Mouse (Mus musculus): Measurements from ENCODE around the gene Eva1c.
A peak's percentile ranks its signal among the peaks of the same experiment; 100 is the strongest.
"Not testable (repeated sequence)": the region's sequence is repeated elsewhere in the genome, so short reads cannot be mapped to it uniquely, and the experiment has no call there.

The Eva1c gene

DNA sequence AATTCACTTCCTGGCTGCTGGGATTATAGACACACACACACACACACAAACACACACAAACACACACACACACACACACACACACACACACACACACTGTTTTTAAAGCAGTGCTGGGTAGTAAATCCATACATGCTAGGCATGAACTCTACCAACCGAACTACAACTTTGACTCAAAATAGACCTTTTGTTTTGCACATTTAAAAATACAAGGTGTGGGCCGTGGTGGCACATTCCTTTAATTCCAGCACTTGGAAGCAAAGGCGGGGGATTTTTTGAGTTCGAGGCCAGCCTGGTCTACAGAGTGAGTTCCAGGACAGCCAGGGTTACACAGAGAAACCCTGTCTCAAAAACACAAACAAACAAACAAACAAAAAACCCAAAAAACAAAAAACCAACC lies 2.5 kb upstream of the Eva1c start:
- DNase-seq (ENCODE audit: low read depth, low spot score), result not testable (repeated sequence)

DNA sequence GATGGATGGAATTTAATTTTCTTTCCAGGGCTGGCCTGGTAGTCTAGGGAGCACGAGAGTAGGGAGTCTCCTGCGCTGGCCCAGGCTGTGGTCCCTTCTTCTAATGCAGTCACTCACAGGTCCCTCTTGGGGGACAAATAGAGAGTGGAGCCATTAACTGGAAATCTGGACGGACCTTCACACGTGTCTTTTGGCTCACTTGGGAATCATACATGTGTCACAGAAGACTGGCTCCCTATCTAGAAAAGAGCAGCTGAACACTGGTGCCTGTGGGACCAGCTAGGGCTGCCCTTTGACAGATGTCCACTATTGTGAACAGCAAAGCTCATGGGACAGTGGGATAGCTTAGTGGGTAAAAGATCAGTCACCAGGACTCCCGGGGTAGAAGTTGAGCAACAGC lies 478 bp upstream of the Eva1c start:
- DNase-seq (ENCODE audit: low read depth, low spot score), result no peak

DNA sequence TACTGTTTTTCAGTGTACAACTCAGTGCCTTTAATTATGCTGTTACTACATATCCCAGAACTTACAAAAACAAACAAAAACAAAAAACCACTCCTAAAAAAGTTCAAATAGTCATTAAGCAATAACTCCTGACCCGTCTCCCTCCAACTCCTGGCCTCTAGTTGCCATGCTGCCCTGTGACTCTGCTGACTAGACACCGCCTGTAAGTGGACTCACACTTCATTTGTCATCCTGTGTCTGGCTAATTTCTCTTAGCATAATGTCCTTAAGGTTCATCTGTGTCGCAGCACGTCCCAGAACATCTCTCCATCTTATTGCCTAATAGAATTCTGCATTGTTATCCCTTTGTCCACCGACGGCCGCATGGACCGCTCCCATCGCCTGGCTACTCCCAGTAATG lies 979 bp downstream of the Eva1c start:
- no peak for DNase-seq (ENCODE audit: low read depth, low spot score)

DNA sequence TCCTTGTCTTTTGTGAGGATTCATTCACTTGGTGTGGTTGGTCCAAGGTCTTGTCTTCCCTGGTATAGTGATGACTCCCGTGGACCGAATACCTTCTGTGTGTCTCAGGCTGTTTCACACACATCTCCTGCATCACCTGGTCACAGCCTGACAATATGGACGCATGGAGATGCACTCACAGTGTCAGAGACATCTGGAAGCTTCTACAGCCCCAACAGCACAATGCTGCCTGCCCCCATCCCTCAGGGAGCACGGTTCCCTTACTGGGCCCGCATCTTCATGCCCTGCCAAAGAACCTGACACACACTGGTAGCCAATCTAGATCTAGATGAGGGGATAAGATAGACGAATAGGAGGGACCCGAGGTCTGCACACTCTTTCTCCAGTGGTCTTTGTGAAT lies 2.6 kb downstream of the Eva1c start:
- no peak for DNase-seq (ENCODE audit: low read depth, low spot score)

DNA sequence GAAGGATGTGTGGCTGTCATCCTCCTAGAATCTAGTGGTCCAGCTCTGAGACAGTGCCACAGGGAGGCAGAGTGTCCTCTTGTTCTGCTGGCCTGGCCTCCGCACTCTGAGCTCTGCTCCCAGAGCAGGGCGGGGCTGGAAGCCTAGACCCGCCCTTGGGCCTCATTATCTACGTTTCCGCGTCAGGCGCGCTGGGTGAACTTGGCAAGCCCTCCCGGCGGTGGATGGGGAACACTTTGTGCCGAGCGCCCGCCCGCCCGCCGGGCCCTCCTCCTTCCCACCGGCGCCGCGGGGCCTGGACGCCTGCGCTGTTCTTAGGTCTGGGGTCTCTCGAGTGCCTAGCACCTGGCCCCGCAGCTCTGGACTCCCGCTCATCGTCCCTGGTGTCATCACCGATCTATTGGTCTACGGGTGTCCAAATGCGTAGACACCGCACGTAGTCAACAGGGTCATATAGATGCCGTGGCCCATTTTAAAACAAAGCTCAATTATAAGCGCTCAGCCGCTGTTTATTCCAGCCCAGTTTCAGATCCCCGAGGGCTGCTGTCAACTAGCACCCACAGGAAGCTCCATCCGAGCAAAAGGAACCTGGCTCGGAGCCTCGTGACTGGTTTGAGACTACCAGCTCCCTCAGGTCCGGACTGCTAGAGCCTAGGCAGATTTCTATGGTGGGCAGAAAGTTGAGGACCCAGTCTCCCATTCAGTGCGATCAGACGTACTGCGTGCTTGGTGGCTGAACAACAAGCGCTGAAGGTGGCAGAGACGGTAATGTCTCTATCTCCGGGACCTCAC lies 3.6 kb downstream of the Eva1c start:
- DNase-seq (ENCODE audit: low read depth, low spot score), result peak; percentile 96

DNA sequence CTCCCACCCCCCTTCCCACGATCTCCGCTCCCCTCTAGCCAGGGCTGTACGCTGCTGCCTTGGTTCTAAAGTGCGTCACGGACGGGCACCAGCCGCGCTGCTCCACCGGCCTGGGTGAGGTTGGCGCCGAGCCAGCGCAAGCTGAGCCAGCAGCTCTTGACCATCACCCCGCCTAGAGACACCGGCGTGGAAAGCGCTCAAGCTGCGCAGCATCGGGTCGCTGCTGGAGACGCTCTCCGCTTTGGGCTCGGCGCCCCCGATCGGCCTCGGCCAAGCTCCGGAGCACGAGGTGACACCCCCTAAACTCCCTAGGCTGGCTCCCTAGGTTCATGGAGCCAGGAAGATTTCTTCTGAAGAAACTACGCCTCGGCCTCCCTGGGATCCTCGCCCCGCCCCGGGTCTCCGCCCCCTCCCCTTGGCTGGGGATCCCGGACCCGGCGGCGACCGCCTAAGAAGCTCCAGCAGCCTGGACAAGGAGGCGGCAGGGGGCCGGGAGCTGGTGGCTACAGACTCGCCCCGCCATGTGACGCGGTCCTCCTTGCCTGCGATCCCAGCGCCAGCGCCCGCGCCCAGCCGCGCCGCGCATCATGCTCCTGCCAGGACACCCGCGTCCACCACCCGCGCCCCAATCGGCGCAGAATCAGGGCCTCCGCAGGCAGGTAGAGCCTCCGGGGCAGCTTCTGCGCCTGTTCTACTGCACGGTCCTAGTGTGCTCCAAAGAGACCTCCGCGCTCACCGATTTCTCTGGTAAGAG lies 4.3 kb downstream of the Eva1c start:
- DNase-seq (ENCODE audit: low read depth, low spot score), result peak; percentile 89

DNA sequence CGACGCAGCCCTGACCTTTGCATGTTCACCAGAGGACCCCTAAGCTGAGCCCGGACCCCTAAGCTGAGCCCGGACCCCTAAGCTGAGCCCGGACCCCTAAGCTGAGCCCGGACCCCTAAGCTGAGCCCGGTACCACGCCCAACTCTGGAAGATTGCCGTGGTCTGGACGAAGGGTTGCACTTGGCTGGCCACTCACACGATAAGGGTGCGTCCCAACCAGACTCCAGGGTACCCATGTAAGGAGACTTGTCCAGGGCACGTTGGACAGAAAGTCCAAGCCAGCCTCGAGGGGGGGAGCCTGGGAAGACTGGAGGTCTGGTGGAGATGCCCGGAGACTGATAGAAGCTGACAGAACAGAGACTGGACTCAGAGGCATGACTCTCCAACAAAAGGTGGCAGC lies 5.2 kb downstream of the Eva1c start:
- DNase-seq (ENCODE audit: low read depth, low spot score), result no peak

DNA sequence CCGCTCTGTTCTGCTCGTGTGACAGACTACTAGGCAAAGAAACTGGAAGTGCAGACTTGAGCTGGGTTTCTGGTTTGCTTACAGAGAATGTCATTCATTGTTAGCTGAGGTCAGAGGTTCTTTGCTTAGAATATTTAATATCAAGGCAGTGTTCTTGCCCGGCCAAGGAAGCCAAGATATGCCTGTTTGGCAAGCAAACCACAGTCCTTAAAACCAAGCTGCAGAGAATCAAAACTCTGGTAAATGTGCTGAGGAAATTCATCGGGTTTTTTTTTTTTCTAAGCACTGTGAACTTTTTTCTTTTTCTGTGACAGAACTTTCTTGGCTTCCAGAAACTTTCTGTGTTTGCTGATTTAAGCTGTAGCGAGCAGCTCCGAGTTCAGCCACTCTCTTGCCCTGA lies 6.0 kb downstream of the Eva1c start:
- no peak for DNase-seq (ENCODE audit: low read depth, low spot score)

DNA sequence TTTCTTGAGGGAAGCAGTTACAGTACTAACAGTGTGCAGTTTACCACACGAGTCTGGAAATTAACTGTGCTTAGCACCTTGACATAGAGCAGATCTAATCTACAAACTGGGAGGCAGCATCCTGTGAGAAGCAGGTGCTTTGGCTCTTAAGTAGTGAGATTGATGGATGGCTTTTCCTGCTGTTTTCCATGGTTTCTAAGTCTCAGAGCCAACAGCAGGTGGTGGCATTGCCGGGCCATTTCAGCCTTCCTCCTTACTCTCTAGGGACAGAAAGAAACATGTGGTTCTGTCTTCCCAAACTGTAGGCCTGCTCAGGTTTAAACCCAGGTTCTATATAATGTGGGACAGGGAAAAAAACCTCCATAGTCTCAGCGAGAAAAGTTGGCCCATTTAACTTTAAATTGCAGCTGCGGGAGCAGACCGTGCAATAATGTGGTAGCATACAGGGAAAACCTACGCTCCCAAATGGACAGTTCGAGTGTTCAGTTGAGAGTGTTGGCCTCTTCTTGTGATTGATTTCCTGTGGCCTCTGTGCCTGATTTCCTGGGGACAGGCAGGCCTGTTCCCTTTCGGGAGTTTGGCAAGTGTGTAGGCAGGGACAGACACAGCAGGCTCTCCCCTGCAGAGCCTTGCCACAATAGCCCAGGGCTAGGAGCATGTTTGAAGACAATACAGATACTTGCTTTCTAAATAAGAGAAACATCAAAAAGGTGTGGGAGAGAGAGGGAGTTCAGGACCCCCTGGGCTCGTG lies 6.7 kb downstream of the Eva1c start:
- DNase-seq (ENCODE audit: low read depth, low spot score), result peak; percentile 33

DNA sequence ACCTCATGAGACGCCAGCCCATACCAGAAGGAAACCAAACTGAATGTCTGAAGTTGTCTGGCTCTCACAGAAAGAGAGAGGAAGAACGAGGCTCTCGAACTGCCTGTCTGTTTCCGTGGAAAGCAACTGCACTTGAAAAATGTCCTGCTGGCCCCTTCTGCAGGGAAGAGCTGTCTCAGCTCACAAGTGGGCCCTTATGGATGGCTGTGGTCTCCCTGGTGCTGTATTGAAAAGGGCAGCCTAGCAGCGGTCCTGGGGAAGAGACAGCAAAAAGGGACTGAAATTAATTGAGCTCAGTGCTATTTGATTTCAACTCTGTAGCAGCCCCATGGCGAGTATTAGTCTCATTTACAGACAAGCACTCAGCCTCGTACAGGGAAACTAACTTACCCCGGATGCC lies 10.9 kb downstream of the Eva1c start:
- DNase-seq (ENCODE audit: low read depth, low spot score), result no peak

DNA sequence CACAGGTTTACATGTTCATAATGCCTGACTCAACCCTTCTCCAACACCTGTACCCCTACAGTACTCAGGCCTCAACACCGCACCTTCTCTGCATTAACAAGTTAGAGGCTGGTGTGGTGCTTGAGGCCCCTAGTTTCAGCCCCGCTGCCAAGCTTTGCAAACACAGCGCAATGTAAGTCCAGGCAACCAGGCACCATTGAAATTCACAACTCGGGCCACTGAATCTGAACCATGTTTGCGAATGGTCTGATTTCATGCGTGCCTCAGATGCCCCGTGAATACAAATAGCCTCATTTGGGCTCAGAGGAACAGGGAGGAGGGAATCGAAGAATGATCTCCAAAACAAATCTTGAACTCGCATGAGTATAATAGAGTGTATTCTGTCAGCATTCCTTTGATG lies 15.6 kb downstream of the Eva1c start:
- DNase-seq (ENCODE audit: low read depth, low spot score), result no peak

DNA sequence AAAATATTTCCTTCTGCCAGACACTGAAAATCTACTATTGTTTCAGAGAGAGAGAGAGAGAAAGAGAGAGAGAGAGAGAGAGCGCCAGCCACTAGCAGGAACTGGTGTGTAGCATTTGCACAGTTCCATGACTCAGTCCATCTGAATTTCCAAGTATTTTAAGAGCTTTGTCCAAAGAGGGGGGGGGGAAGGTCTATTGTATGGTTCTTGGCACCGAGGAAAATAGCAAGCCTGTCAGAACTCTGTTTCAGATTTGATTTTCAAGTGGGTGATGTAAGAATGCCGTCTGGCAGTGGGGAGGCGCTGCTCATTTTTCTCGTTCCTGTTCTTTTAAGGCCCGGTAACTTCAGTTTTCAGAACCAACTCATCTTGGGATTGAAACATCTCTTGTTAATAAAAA lies 18.5 kb downstream of the Eva1c start:
- DNase-seq (ENCODE audit: low read depth, low spot score), result peak; percentile 72

DNA sequence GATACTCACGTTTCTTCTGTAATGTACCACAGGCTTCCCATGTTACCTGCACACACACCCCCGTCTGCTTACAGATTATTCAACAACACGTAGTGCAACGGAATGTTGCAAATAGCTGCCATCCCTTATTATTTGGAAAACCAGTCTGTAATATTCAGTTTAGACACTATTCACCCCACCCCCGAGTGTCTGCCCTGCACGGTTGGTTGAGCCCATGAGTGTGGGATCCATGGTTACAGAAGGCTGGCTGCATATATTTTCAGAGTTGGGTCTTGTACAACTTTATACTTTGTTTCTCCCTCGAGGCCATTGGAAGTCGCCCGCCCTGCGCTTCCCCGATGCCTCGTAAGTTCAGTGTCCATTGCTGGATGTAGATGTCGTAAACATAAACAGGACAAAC lies 19.1 kb downstream of the Eva1c start:
- no peak for DNase-seq (ENCODE audit: low read depth, low spot score)

DNA sequence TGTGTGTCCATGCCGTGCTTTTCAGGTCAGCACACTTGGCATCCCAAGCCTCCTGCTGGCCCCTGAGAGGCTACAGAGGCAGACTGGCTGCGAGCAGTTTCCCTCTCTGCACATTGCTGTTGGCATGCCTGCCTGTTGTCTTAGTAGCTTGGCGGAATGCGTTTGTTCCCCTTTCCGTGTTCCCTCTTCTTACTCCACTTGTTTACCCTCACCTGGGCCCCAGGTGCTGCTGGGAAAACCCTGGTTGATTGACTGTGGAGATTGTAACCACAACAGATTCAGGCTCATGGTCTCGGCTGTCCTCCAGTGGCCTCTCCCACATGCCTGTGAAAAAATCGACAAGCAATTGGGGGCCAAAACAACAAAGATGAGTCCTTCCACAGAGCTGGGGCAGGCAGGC lies 22.2 kb downstream of the Eva1c start:
- DNase-seq (ENCODE audit: low read depth, low spot score), result no peak

DNA sequence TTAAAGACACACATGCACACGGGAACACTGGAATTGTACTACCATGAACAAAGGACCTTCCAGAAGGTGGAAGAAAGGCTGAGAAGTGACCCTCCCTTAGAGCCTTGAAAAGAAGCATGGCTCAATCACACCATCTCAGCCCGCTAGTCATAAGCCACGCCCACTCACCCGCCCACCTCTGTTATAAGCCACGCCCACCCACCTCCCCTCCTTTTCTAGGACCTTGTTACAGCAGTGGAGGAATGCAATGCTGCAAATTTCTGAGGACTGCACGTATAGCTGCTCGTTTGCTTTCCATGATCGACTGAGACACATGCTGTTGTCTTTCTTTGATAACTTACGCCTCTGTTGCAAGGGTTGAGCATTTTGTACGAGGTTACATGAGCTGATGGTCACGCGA lies 22.7 kb downstream of the Eva1c start:
- no peak for DNase-seq (ENCODE audit: low read depth, low spot score)

DNA sequence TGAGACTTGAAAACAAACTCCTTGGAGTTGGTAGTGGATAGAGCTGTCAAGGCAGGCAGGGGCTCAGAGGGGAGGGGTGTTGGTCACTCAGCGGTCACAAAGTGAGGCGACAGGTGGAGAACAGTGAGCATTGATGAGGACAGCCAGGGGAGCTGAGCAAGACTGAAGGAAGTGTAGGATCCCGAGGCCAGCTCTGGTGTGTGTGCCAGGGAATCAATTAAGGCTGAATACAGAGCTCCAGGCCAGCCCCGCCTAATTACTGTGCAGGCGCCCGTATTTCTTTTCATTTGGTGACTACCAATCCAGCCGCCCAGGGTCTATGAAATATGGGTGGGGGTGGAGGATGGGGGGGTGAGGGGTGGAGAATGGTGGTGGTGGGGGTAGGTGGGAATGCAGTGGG lies 24.4 kb downstream of the Eva1c start:
- no peak for DNase-seq (ENCODE audit: low read depth, low spot score)

DNA sequence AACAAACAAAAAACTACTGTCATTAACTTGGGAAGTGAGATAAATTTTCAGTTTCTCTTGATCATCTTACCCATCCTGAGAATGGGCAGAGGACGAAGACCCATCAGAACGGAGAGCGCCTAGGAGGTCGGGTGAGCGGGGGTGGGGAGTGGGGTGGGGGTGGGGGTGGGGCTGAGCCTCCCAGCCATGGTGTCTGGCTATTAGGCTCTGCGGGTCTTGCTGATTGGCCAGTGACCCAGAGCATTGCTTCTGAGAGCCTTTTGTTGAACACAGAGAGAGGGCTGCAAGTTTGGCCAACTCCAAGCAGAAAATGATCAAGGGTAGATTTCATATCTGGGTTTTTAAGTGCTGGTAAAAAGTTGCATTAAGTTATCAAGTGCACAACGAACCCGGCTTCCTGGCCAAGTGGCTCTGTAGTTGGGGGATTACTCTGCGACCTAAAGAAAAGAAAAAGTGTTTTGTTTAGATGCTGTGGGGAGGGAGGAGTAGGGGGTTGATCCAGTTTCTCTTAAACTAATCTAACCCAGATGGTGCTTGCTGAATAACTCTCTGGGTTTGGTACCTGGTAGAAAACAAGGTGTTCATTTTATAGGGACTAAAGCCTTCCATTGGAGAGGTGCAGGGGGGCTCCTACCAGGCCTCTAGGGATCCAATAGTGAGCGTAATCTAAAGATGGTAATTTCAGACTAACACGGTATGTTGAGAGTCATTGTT lies 25.3 kb downstream of the Eva1c start:
- no peak for DNase-seq (ENCODE audit: low read depth, low spot score)

DNA sequence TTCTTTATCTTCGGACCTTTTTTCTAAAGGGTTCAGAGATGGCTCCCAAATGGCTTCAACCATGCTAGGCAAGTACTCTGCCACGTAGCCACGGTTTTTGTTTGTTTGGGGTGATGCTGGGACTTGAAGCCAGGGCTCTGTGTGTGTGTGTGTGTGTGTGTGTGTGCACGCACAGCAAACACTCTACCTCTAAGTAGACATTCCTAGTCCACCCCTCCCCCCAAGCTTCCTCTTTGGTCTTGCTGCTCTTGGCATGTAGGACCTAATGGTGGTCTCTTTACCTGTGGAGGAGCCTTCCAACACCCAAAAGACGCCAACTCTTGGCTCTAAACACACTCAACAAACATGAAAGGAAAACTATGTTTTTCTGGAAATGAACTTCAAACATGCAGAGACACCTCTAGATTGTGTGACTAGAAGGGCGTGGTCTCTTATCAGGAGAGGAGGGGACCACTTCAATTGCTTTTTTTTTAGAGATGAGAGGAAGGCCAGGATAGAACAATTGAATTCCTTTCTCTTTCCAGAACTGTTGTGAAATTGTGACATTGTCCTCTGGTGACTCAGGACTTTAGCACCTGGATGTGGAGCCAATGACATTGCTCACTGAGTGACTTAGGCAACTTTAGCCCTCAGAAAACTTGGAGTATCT lies 30.2 kb downstream of the Eva1c start:
- DNase-seq (ENCODE audit: low read depth, low spot score), result no peak

DNA sequence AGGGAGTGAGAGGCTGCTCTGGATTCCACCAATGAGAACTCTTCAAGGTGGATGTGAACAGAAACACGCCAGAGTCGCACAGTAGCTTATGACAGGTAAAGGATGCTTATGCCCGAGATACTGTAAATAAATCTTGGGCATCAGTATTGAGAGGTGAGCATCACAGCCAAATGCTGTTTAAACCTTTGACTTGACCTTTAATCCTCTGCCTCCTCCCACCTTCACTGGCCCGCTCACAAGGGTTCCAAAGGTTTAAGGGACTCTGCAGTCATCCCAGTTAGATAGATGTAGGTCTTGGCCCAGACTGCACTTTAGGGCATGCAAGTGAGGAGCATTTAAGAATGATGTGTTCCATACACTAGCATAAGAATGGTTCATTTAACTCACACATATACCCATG lies 31.7 kb downstream of the Eva1c start:
- no peak for DNase-seq (ENCODE audit: low read depth, low spot score)

DNA sequence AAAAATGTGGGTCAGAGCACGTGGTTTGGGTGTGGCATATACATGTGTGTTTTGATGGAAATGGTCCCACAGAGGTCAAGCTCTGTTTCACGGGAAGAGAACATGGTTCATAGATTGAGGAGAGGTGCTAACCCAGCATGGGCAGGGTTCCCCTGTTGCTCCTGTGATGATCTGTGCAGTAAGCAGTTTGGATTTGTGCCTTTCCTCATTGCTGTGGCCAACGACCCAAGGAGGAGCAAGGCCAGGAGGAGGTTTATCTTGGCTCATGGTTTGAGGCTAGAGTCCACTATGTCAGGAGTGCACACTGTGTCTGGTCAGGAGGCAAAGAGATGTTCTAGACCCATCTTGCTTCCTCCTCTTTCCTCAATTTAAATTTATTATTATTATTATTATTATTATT lies 36.5 kb downstream of the Eva1c start:
- no peak for DNase-seq (ENCODE audit: low read depth, low spot score)

DNA sequence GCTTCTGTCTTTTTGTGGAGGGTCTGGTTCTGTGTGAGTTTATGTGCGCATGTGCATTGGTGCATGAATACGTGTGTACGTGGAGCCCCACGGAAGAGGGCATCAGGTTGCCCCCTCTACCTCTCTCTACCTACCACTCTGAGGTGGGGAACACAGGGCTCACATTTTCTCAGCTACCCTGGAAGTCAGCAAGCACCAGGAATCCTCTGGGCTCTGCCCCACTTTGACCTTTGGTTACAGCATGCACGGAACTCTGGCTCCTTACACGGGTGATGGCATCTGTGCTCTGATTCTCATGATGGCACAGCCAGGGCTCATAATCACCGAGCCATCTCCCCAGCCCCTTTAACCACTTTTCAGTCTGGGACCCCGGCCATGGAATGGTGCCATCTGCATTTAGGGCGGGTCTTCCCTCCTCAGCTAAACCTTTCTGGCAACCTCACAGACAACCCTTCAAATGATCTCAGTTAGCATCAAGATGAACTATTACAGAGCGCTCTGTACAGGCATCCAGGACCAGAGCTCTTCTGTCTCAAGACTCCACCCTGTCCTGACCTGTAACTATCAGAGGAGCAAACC lies 37.0 kb downstream of the Eva1c start:
- no peak for DNase-seq (ENCODE audit: low read depth, low spot score)
